Mouse (Mus musculus) lung, postnatal 10 days (tissue): ENCODE measurements around the gene Dmrt3.
A peak's percentile ranks its signal among the peaks of the same experiment; 100 is the strongest.

Experiments
- DNase-seq: peaks from one replicate; pipeline ENCODE4 v3.0.0; 2021

The Dmrt3 gene

GRCm38 (mm10) chr19:25622291-25623251, 12.5 kb downstream of the Dmrt3 start:
- peak; percentile 65 for DNase-seq

- peak; percentile 76 for DNase-seq
Measured at GRCm38 (mm10) chr19:25628490-25628889, 18.4 kb downstream of the Dmrt3 start.

DNA sequence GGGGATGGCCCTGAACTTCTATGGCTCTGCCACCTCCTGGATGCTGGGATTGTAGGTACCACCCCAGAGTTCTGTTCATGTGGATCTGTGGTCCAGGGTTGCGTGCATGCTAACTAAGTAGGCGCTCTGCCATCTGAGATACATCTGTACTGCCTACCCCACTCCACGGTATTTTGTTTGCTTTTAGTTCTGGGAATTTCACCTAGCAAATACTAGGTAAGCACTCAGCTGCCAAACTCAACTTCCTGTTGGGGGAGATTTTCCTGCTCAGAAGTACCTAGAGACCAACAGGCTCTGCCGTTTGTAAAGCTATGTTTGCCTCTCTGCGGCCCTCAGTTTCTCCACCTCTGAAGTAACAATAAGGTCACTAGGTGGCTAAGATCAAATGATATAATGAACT, 25.0 kb downstream of the Dmrt3 start:
- no peak for DNase-seq

- DNase-seq: peak; percentile 73
Measured at GRCm38 (mm10) chr19:25635622-25636244, 25.6 kb downstream of the Dmrt3 start.

GRCm38 (mm10) chr19:25638766-25639361, 28.8 kb downstream of the Dmrt3 start:
- no peak for DNase-seq

GRCm38 (mm10) chr19:25641786-25642185, 31.7 kb downstream of the Dmrt3 start:
- no peak for DNase-seq

DNA sequence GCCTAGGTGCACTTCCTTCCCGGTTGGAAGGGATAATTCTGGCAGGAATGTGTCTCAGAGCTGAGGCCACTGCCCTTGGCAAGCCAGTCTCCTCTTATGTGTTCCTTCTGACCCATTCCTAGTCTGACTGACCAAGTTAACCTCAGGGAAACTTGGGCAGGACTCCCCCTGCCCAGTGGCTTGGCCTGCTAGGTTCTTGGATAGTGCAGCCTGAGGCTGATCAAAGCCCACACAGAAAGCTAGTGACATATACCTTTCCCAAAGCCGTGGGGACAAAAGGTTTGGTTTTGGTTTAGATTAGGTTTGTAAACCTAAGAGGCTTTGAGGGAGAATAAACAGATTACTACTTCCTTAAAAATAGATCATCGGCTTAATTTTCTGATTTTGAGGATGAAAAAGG, 37.0 kb downstream of the Dmrt3 start:
- no peak for DNase-seq

DNA sequence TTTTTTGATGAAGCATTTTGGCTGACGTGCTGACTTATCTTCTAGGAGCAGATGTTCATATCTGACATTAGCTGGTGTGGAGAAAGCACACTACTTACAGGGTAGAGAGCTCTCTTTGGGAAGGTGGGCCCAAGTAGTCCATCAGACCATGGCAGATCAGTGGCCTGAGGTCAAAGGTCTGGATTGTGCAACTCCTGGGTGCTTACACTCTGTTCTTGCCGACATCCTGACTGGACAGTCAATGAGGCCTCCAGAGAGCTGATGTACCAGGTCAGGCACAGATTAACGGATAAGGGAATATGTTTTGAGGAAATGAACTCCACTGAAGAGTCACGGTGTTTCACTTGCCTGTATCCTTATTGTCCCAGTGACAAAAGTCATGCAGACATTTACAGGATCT, 38.6 kb downstream of the Dmrt3 start:
- no peak for DNase-seq

GRCm38 (mm10) chr19:25650474-25650873, 40.4 kb downstream of the Dmrt3 start:
- no peak for DNase-seq

GRCm38 (mm10) chr19:25652560-25652959, 42.5 kb downstream of the Dmrt3 start:
- DNase-seq: no peak

- DNase-seq: no peak
Measured at GRCm38 (mm10) chr19:25654034-25654749, 44.1 kb downstream of the Dmrt3 start.

DNA sequence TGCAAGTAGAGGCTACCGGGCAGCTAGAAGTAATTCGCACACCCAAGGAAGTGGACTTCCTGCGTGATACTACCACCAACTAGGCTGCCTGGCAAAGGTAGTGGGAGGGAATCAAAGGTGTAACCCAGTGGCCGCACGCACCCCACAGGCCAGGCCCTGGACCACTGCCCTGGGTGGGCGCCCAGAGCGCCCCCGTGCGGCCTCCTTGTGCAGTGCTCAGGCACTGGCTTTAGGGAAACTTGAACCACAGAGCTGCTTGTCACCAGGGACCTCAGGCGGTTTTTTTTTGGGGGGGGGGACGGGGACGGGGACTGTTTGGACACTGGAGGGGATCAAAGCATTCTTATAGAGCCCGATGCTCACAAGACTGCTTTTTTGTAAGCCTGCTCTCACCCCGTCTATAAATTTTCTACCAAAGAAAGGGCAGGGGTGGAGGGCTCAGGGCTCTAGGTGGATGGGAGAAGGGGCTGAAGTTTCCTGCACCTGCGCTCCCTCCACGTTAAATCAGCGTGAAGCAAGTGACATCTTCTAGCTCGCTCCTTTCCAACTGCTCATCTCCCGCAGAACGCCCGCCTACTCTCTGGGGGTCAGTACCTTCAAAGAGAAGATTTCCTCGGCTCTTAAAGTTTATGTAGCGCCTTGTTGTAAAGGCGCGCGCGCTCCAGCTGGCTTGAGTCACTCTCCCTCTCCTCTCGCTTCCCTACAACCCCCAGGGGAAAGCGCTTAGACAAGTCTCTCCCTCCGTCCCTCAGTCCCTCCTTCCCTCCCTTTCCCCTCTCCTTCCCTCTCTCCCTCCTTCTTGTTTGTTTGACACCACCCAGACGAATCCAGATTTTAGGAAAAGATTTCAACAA, 55.6 kb downstream of the Dmrt3 start:
- no peak for DNase-seq

DNA sequence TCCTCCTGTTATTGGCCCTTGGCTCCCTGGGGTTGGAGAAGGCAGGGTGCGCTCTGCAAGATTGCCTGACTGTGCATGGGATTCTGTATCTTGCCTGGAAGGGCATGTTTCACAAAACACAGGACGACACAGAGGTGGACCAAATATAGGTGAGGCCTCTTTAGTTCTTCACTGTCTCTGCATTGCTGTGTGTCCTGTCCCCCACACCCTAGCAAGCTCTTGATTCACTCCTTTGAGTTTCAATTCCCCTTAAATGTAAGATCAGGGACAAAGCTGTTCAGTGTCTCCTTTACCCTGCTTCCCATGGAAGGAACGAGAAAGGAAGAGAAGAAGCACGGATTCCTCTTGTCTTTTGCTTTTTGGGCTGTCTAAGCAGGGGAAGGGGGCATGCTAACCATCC, 57.7 kb downstream of the Dmrt3 start:
- no peak for DNase-seq

- DNase-seq: no peak
Measured at GRCm38 (mm10) chr19:25669593-25670248, 59.6 kb downstream of the Dmrt3 start.

DNA sequence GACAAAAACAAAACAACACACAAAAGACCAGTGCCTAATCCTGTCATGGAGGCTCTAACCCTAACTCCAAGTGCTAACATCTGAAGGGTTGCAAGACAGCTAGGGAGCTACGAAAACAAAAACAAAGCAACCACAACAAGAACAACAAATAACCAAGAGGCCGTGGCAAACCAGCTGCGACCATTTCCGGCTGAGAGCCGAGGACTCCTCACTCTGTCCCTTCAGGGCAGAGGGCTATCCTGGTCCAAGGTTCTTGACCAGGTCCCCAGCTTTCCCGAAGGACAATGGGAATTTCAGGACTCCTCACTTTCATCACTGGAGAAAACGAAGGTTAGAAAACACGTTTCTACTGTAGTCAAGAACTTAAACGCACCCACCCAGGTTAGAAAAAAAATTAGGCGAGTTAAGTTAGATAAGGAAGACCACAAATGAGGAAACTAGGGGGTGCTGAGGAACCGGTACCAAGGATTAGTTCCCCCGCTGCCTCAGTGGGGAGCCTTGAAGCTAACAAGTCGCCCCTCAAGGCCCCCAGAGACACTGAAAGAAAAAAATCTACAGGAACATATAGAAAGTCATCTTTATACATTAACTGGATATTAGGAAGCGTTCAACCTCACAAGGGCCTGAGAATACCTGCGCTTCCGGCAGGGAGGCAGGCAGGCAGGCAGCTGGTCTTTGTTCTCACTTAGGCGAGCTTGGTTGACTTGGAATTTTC, 60.6 kb downstream of the Dmrt3 start:
- no peak for DNase-seq

DNA sequence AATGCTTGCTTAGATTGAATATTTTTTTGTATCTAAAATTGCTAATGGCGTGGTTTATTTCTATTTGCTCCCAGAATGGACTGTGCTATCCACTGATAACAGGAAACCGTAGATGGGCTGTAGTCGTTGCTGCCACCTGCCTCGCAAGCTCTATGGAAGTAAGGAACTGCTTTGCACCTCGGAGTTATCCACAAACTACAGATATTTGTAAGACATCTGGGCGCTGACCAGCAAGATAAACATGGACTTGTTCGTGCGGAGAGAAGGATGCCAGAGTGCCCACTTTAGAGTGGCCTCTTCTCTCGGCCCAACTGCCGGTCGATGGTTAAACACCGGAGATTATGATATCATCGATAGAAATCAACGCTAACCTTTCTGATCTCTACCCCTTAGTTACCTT, 61.6 kb downstream of the Dmrt3 start:
- no peak for DNase-seq

DNA sequence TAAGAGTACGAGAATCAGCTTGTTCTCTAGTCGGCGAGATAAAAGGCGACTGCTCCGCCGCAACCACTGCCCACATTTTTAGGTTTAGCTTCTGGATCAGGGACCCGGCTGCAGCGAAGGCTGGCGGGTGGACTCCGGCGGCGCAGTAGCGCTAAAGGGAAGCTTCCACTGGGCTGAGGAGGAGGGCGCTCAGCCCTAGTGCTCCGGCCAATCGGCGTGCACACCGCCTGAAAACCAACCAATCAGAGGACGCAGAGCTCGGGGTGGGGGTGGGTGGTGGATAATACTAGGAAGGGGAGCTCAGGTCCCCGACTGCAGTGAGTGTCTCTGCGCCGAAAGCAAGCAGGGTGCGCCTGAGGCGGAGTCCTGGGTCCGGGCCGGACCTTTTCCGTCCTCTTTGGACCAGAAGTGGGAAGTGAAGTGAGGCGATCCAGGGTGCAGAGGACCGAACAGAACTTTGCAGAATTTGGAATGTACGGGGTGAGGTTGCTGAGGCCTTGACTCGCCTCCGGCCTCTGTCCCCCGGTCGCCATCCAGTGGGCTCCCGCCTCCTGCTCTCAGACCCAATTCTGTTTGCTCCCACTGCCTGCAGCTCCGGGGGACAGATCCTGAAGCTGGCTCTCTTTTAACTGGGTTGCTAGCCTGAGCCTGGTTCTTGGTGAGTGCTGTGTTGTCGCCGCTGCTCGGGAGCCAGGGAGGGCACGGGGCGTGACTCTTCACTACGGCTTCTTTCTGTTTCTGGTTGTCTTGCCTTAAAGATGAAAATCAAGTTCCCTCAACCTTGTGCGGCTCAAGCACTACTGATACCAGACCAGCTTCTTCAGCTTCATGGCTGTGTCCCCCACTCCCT, 62.2 kb downstream of the Dmrt3 start, which contains the start of gene Dmrt2:
TSS of gene Dmrt2 (plus strand) at position 311 of the 850 bp plus-strand sequence.
- DNase-seq: peak; percentile 41
